Mouse (Mus musculus): ENCODE measurements around the gene Prss41. TPM values are rescaled to one million over a fixed set of nuclear protein-coding genes. Genes with fewer than 3 reads are reported as not detected.
"Not testable (repeated sequence)": the region's sequence is repeated elsewhere in the genome, so short reads cannot be mapped to it uniquely, and the experiment has no call there.

The Prss41 gene
- 4.5 and 5.4 TPM in 2 replicates for polyA plus RNA-seq (2016; fragmentation: Nextera tagmentation; extraction: Ambion mirVana)

- Histone ChIP-seq H3K27ac (peak within 1 kb of the TSS; percentile 57; the same call in 1 of the 2 replicates), H3K27me3 (ENCODE audit: poor library complexity, severe bottlenecking) (peaks cover 17% of the 10 kb centered on the region), H3K36me3 (replicated peaks) (no peaks in the 10 kb centered on the region), H3K9me3 (no peaks in the 10 kb centered on the region), H3K4me3 (peak within 1 kb of the TSS; percentile 47), H3K4me1 (peaks cover 12% of the 10 kb centered on the region)
- WGBS, result 14% methylated on average over 19 of the region's 19 CpGs
- peak; percentile 63 for DNase-seq (ENCODE audit: extremely low spot score, low spot score)
Measured at GRCm38 (mm10) chr17:23843812-23844273, at the start of gene Prss41, which contains the start of gene Prss32. TSS of gene Prss41 (minus strand) at chr17:23844172. TSS of gene Prss32 (plus strand) at chr17:23843855.

- WGBS, result 83% methylated on average over 4 of the region's 4 CpGs
- not testable (repeated sequence) for H3K27me3 ChIP-seq (ENCODE audit: poor library complexity, severe bottlenecking); H3K4me3 ChIP-seq; DNase-seq (ENCODE audit: extremely low spot score, low spot score); H3K36me3 ChIP-seq (replicated peaks); H3K27ac ChIP-seq; H3K9me3 ChIP-seq; H3K4me1 ChIP-seq
Measured at GRCm38 (mm10) chr17:23880576-23880975, 36.6 kb upstream of the Prss41 start, which contains the start of the genes Dcpp1 and Dcpp2. TSS of gene Dcpp1 (plus strand) at chr17:23880876. TSS of gene Dcpp2 (plus strand) at chr17:23880880.

GRCm38 (mm10) chr17:23877166-23877565 is 33.2 kb upstream of the Prss41 start:
- Histone ChIP-seq H3K4me1 (0 out of 2 replicates have a peak, but pooled peaks cover 4% of the 10 kb centered on the region), H3K27me3 (ENCODE audit: poor library complexity, severe bottlenecking) (no peaks in the 10 kb centered on the region), H3K27ac (no peak overlapping the region), H3K9me3 (no peaks in the 10 kb centered on the region), H3K36me3 (replicated peaks) (no peaks in the 10 kb centered on the region), H3K4me3 (no peak overlapping the region)
- no peak for DNase-seq (ENCODE audit: extremely low spot score, low spot score)
- WGBS, result 81% methylated on average over 2 of the region's 2 CpGs

- H3K4me3 ChIP-seq, result no peak overlapping the region
- H3K27me3 ChIP-seq (ENCODE audit: poor library complexity, severe bottlenecking), result no peaks in the 10 kb centered on the region
- DNase-seq (ENCODE audit: extremely low spot score, low spot score), result no peak
- H3K27ac ChIP-seq, result no peak overlapping the region
- H3K4me1 ChIP-seq, result 0 out of 2 replicates have a peak, but pooled peaks cover 4% of the 10 kb centered on the region
- no peaks in the 10 kb centered on the region for H3K9me3 ChIP-seq
- H3K36me3 ChIP-seq (replicated peaks), result no peaks in the 10 kb centered on the region
- WGBS, result 62% methylated on average over 3 of the region's 3 CpGs
Measured at GRCm38 (mm10) chr17:23876741-23877140, 32.8 kb upstream of the Prss41 start.

- peak; percentile 42 for DNase-seq (ENCODE audit: extremely low spot score, low spot score)
- Histone ChIP-seq H3K4me3 (no peak overlapping the region), H3K27me3 (ENCODE audit: poor library complexity, severe bottlenecking) (no peaks in the 10 kb centered on the region), H3K36me3 (replicated peaks) (no peaks in the 10 kb centered on the region), H3K4me1 (0 out of 2 replicates have a peak, but pooled peaks cover 4% of the 10 kb centered on the region), H3K27ac (no peak overlapping the region), H3K9me3 (no peaks in the 10 kb centered on the region)
- 58% methylated on average over 8 of the region's 8 CpGs for WGBS
Measured at GRCm38 (mm10) chr17:23873884-23874856, 30.2 kb upstream of the Prss41 start.

- WGBS, result 91% methylated on average over 11 of the region's 11 CpGs
- DNase-seq (ENCODE audit: extremely low spot score, low spot score), result no peak
- H3K4me3 ChIP-seq, result no peak overlapping the region
- no peaks in the 10 kb centered on the region for H3K4me1 ChIP-seq
- no peaks in the 10 kb centered on the region for H3K9me3 ChIP-seq
- no peak overlapping the region for H3K27ac ChIP-seq
- H3K27me3 ChIP-seq (ENCODE audit: poor library complexity, severe bottlenecking), result no peaks in the 10 kb centered on the region
- no peaks in the 10 kb centered on the region for H3K36me3 ChIP-seq (replicated peaks)
Measured at GRCm38 (mm10) chr17:23868513-23868912, 24.5 kb upstream of the Prss41 start.

- Histone ChIP-seq H3K27ac (no peak within 1 kb of the TSS), H3K27me3 (ENCODE audit: poor library complexity, severe bottlenecking) (no peaks in the 10 kb centered on the region), H3K9me3 (no peaks in the 10 kb centered on the region), H3K4me3 (no peak within 1 kb of the TSS), H3K4me1 (no peaks in the 10 kb centered on the region), H3K36me3 (replicated peaks) (no peaks in the 10 kb centered on the region)
- DNase-seq (ENCODE audit: extremely low spot score, low spot score), result no peak
- 85% methylated on average over 15 of the region's 15 CpGs for WGBS
Measured at GRCm38 (mm10) chr17:23867756-23868155, 23.8 kb upstream of the Prss41 start, which contains the start of gene Prss21. TSS of gene Prss21 (plus strand) at chr17:23868056.

- WGBS, result 85% methylated on average over 4 of the region's 4 CpGs
Measured at GRCm38 (mm10) chr17:23862926-23863325, 19.0 kb upstream of the Prss41 start.

GRCm38 (mm10) chr17:23857913-23858312 is 13.9 kb upstream of the Prss41 start:
- H3K4me3 ChIP-seq, result no peak overlapping the region
- no peaks in the 10 kb centered on the region for H3K36me3 ChIP-seq (replicated peaks)
- DNase-seq (ENCODE audit: extremely low spot score, low spot score), result no peak
- 89% methylated on average over 2 of the region's 2 CpGs for WGBS
- no peaks in the 10 kb centered on the region for H3K27me3 ChIP-seq (ENCODE audit: poor library complexity, severe bottlenecking)
- no peaks in the 10 kb centered on the region for H3K4me1 ChIP-seq
- H3K27ac ChIP-seq, result no peak overlapping the region
- H3K9me3 ChIP-seq, result no peaks in the 10 kb centered on the region

More at GRCm38 (mm10) chr17:23862926-23863325, 19.0 kb upstream of the Prss41 start:
- Histone ChIP-seq H3K4me1 (no peaks in the 10 kb centered on the region), H3K4me3 (no peak overlapping the region), H3K9me3 (no peaks in the 10 kb centered on the region), H3K27me3 (ENCODE audit: poor library complexity, severe bottlenecking) (no peaks in the 10 kb centered on the region), H3K27ac (no peak overlapping the region), H3K36me3 (replicated peaks) (no peaks in the 10 kb centered on the region)
- DNase-seq (ENCODE audit: extremely low spot score, low spot score), result no peak

GRCm38 (mm10) chr17:23857193-23857592 is 13.2 kb upstream of the Prss41 start:
- no peaks in the 10 kb centered on the region for H3K4me1 ChIP-seq
- WGBS, result 87% methylated on average over 6 of the region's 6 CpGs
- no peaks in the 10 kb centered on the region for H3K36me3 ChIP-seq (replicated peaks)
- DNase-seq (ENCODE audit: extremely low spot score, low spot score), result no peak
- H3K4me3 ChIP-seq, result no peak overlapping the region
- no peaks in the 10 kb centered on the region for H3K27me3 ChIP-seq (ENCODE audit: poor library complexity, severe bottlenecking)
- no peak overlapping the region for H3K27ac ChIP-seq
- no peaks in the 10 kb centered on the region for H3K9me3 ChIP-seq

GRCm38 (mm10) chr17:23854229-23854765 is 10.3 kb upstream of the Prss41 start:
- no peak overlapping the region for H3K27ac ChIP-seq

GRCm38 (mm10) chr17:23853292-23853691 is 9.3 kb upstream of the Prss41 start:
- H3K27me3 ChIP-seq (ENCODE audit: poor library complexity, severe bottlenecking), result no peaks in the 10 kb centered on the region
- H3K27ac ChIP-seq, result no peak overlapping the region
- peak; percentile 53 for DNase-seq (ENCODE audit: extremely low spot score, low spot score)
- H3K4me3 ChIP-seq, result no peak overlapping the region
- WGBS, result 35% methylated on average over 5 of the region's 5 CpGs
- H3K4me1 ChIP-seq, result no peaks in the 10 kb centered on the region
- H3K9me3 ChIP-seq, result no peaks in the 10 kb centered on the region
- H3K36me3 ChIP-seq (replicated peaks), result no peaks in the 10 kb centered on the region

More at GRCm38 (mm10) chr17:23854229-23854765, 10.3 kb upstream of the Prss41 start:
- no peaks in the 10 kb centered on the region for H3K9me3 ChIP-seq
- H3K36me3 ChIP-seq (replicated peaks), result no peaks in the 10 kb centered on the region
- H3K4me1 ChIP-seq, result no peaks in the 10 kb centered on the region
- DNase-seq (ENCODE audit: extremely low spot score, low spot score), result no peak
- H3K4me3 ChIP-seq, result no peak overlapping the region
- H3K27me3 ChIP-seq (ENCODE audit: poor library complexity, severe bottlenecking), result no peaks in the 10 kb centered on the region
- 88% methylated on average over 10 of the region's 10 CpGs for WGBS

Data from forebrain, embryonic 10.5 days (tissue).